Mouse (Mus musculus): ENCODE measurements around the gene Spindoc. TPM values are rescaled to one million over a fixed set of nuclear protein-coding genes. Genes with fewer than 3 reads are reported as not detected.
"Not testable (repeated sequence)": the region's sequence is repeated elsewhere in the genome, so short reads cannot be mapped to it uniquely, and the experiment has no call there.

The Spindoc gene
- total RNA-seq, 2 experiments from 2014 or later: 6.6 to 9.1 TPM

DNA sequence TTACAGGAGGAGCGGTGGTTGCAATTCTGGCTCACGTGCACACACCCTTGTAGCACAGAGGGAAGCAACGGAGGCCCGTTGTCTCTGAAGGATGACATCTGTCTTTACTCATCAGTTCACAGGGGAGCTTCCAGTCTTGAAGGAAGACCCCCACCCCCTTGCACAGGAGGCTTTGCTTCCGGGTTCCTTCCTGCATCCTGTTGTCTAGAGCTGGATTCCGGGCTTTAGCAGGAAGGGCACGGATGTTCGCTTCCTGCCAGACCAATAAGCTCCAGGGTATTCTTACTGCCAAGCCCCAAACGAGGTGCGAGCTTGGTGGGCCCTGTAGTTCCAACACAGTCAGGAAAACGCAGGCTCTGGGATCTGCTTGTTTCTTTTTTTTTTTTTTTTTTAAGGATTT lies 17.8 kb upstream of the Spindoc start:
- DNase-seq: peak; percentile 17

GRCm38 (mm10) chr19:7398898-7399297 lies 16.1 kb upstream of the Spindoc start:
- not testable (repeated sequence) for DNase-seq

DNA sequence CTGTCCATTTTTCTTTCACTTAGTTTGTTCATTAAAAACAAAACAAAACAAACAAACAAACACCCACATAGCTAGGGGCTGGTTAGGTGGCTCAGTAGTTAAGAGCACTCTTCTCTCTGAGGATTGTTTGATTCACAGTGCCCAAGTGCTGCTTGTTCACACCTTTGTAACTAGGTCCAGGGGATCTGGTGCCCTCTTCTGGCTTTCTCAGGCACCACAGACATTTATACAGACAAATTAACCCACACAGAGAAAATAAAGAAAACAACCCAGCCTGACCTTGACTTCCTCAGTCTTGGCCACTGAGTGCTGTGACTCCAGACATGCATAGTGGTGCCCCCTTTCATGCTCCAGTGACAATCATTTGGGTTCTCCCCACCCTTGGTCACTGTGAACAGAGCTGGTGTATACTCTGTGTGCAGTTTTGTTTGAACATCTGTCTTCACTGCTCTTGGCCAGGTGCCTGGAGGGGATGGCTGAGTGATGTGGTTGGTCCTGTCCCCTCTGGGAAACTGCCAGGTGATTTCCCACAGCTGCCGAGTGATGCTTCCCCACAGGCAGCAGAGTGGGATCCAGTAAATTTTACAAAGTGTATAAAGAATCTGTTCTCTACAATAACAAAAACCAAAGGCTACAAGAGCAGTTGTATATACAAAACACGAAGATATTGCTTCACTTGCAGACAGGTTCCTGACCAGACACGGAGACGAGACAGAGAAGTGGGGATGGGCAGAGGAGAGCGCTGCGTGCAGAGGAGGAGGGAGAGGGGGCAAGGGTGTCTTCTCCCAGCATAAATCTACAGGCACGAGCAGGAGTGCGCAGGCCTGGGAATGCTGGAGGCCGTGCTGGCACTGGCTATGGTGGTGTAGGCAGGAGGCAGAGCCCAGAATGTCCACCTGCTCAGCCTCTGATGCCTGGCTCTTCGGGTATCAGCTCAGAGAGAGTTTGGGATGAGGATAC lies 14.4 kb upstream of the Spindoc start:
- peak; percentile 43 for DNase-seq

GRCm38 (mm10) chr19:7388488-7388887 lies 5.7 kb upstream of the Spindoc start:
- no peak for DNase-seq

GRCm38 (mm10) chr19:7386042-7386441 lies 3.2 kb upstream of the Spindoc start:
- no peak for DNase-seq

DNA sequence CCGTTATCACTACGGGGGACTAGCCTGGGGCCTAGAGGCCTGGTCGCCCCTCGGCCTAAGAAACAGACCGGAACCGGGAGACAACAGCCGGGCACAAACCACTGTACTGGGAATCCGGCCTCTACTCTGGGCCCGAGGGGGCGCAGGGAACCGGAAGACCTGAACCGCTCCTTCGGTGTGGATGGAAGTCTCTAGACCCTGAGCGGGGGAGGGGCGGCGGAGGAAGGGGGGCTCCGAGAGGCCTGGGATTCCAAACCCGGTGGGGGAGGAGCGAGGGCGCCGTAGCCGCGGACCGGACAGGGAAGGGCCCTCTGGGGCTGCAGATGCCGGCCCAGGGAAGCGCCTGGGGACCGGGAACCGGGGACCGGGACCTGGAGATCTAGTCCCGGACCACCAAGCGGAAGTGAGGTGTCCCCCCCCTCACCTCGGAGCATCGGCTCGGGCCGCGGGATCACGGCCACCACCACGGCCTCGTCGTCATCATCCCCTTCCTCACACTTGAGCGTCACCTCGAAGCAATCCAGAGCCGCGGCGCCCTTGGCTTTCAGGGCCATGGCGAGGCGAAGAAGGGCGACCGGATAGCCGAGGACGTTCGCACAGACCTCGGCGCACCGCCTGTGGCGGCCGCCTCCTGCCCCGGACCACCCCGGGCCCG lies 419 bp downstream of the Spindoc start:
- peak; percentile 64 for DNase-seq

GRCm38 (mm10) chr19:7381906-7382247 lies 917 bp downstream of the Spindoc start:
- no peak for DNase-seq

GRCm38 (mm10) chr19:7377639-7378038 lies 5.2 kb downstream of the Spindoc start:
- no peak for DNase-seq

- no peak for DNase-seq
Measured at GRCm38 (mm10) chr19:7374491-7374890, 8.3 kb downstream of the Spindoc start.

DNA sequence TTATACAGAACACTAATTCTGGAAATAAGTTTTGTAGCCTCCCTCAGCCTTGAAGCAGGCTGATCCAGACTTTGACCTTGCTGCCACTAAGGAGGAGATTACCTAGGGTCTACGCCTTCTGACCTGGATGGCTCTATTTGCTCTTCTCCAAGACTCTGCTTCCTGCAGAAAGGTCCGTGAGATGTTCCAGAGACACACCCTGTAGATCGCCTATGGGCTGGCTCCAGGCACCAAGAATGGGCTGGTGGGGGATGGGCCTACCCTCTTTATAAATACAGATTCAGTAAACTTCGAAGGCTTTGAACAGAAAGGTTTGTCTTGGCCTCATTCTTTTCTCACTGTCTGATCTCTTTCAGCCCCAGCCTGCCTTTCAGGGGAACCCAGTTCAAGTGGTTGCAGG lies 13.3 kb downstream of the Spindoc start:
- DNase-seq: not testable (repeated sequence)

DNA sequence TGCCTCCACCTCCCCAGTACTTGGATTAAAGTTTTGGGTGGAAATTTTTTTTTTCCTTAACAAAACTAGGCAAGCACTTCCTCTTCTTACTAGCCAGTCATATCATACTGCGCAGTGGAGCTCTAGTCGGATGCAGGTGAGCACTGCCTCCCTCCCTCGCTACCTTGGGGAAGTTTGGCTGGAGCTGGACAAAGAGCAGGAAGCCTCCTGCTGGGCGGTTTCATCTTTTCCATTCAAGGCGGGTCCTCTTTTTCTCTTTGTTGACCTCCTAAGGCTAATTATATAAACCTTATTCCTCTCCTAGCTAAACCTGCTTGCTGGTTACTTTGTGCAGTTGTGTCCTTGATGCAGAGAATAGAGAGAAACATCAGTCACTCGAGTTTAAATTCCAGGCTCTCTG lies 29.2 kb downstream of the Spindoc start:
- DNase-seq: no peak

- no peak for DNase-seq
Measured at GRCm38 (mm10) chr19:7352809-7353495, 29.8 kb downstream of the Spindoc start.

- no peak for DNase-seq
Measured at GRCm38 (mm10) chr19:7349993-7350392, 32.8 kb downstream of the Spindoc start.

- no peak for DNase-seq
Measured at GRCm38 (mm10) chr19:7345235-7345755, 37.5 kb downstream of the Spindoc start.

DNA sequence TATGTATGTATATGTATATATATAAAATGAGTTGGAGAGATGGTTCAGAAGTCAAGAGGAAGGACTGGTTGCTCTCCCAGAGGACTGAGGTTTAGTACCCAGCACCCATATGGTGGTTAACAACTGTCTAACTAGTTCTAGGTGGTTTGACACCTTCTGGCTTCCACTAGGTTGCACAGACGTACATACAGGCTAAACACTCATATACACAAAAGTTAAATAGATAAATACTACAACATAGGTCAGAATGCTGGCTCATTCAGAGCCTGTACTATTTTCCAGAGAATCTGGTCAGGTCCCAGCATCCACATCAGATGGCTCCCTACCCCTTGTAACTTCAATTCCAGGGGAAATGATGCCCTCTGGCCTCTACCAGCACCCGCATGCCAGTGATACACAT lies 40.1 kb downstream of the Spindoc start:
- no peak for DNase-seq

DNA sequence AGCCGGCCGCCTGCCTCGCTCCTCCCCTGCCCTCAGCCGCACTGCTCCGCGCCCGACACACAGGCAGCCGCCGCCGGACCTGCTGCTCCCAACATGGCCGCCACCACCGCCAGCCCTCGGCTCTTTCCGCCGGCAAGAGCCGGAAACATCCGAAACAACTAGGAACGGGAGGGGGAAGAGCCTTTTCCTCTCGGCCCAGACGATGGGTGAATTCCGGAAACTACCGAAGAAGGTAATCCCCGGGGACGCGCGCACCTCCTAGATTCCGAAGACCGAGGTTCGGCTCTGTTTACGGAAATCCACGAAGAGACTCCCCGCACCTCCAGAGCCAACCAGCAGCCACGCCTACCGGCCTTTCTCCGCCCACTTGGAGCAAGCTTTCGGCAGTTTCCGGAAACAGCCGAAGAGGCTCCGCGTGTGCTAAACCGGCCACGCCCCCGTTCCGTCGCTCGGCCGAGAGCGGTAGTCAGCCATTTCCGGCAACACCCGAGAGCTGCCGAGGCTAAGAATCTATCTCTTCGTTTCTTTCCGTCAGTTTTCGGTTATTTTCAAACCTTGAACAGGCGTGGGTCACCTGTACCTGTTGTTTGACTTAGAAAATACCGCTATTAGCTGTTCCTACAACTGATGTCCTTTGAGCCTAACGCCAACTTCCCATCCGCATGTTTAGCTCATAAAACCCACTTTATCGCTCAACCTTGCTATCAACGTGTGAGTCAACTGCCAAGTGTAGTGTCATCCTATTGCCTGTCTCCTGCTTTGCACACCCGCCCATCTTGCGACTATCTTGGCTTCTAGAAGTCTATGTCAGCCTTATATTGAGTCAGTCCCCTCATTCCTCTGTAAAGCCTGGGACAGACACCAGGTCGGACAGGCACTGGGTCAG lies 41.0 kb downstream of the Spindoc start, which contains the start of gene Mark2:
TSS of gene Mark2 (minus strand) at position 349 of the 886 bp plus-strand sequence.
- peak; percentile 98 for DNase-seq

DNA sequence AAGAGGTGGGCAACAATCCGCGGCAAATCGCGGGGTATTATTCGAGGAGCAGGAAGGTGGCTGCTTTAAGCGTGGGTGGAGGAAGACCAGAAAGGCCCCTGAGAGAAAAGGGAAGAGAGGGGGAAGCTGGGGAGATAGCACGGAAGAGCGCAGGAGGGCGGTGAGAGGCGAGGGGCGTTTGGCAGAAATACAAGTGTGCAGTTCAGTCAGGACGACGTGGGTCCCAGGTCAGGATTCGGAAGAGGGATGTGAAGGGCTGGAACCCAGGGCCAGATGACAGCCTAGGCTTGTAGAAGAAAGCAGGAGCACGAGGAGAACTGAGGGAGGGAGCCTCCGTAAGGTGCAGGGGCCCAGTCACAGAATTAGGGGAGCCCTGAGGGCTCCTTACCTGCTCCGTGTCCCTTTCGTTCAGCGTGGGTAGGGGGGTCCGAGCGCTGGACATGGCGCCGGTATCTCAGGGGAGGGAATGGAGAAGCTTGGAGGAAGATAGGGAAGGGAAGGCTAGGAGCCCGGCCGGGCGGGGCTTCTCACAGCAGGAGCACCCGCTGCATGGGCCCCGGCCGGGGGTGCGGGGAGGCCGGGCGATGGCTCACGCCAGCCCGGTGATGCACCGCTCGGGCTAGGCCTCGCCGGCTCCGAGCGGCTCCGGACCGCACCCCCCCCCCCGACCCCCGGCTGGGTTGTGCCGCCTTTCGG lies 41.9 kb downstream of the Spindoc start:
- DNase-seq: peak; percentile 17

DNA sequence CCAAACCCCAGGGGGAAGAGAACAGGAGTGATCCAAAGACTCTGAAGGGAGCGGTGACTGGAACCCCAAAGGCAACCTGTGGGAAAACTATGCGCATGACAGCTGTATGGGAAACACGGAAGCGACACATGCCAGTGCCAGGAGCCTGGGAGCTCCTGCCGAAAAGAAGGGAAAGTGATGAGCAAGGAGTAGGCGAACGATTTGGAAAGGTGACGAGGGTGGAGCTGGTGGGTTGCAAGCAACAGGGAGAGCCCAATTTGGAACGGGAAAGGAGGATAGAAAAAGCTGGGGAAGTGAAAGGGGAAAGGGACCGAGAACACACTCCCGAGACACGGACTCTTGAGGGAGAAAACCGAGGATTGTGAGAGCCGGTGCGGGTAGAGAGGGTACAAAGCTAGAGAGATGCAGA lies 42.4 kb downstream of the Spindoc start:
- DNase-seq: no peak

- DNase-seq: no peak
Measured at GRCm38 (mm10) chr19:7339867-7340266, 42.9 kb downstream of the Spindoc start.

GRCm38 (mm10) chr19:7339026-7339425 lies 43.8 kb downstream of the Spindoc start:
- DNase-seq: peak; percentile 52
